Mouse (Mus musculus) cortical plate, adult 2 months (tissue): ENCODE data around the gene Gimap1. TPM values are rescaled to one million over a fixed set of nuclear protein-coding genes. Genes with fewer than 3 reads are reported as not detected.

ENCODE experiments used
- H3K27ac ChIP-seq: fragments of 200-500 bp; 2 replicates; pipeline ENCODE4 v1.5.1; 2012; ENCODE audit warnings: low read length, control low read depth, inconsistent platforms; ENCODE audit not compliant: insufficient read depth
- H3K4me1 ChIP-seq: fragments of 200-500 bp; 2 replicates; pipeline ENCODE4 v1.6.1; 2011; ENCODE audit warnings: low read length; ENCODE audit not compliant: control insufficient read depth, insufficient read depth
- H3K4me3 ChIP-seq: fragments of 200-500 bp; 2 replicates; pipeline ENCODE4 v1.5.1; 2011; ENCODE audit warnings: mild to moderate bottlenecking, low read length, control low read depth; ENCODE audit not compliant: insufficient read depth
- CTCF ChIP-seq: fragments of 200-500 bp; IDR thresholded peaks from 2 replicates; pipeline ENCODE4 v1.5.1; 2011; ENCODE audit warnings: mild to moderate bottlenecking, control low read depth, low read length; ENCODE audit not compliant: insufficient read depth; ENCODE audit errors: extremely low read depth
- POLR2A ChIP-seq: fragments of 200-500 bp; IDR thresholded peaks from 2 replicates; pipeline ENCODE4 v1.6.1; 2011; ENCODE audit warnings: mild to moderate bottlenecking, low read length, control low read depth; ENCODE audit not compliant: insufficient read depth; ENCODE audit errors: extremely low read depth
- polyA plus RNA-seq: library from polyadenylated mRNA; depleted of rRNA; stranded (reverse); fragments of >200 nt; gene quantifications from 2 replicates; pipeline ENCODE4 v1.2.3, GENCODE M21; 2012

The Gimap1 gene
- polyA plus RNA-seq, 1 experiment, result 1.5 TPM

GRCm38 (mm10) chr6:48702146-48702545, 36.7 kb upstream of the Gimap1 start:
- no peaks in the 10 kb centered on the region for H3K4me1 ChIP-seq
- TF ChIP-seq CTCF, result no peak
- TF ChIP-seq POLR2A, result no peak
- H3K4me3 ChIP-seq, result no peak overlapping the region
- no peak overlapping the region for H3K27ac ChIP-seq

DNA sequence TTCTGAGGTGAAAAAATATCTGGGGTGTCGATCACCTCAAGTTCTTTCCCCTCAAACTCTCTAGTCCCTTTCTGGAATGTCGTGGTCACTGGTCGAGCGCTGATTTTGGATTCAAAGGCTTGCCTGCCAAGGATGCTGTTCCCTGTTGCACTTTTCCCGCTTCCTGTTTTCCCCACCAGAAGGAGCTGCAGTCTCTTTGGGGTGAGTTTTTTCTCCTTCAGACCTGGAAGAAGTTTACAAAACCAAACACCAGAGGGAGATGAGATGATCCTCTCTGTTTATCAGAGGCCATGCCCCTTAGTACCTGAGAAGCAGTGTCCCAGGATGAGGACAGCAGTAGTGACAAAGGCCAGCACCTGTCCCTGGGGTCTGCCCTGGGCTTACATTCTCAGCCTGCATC, 36.3 kb upstream of the Gimap1 start:
- TF ChIP-seq POLR2A, result no peak
- TF ChIP-seq CTCF, result no peak
- Histone ChIP-seq H3K27ac (no peak overlapping the region), H3K4me1 (no peaks in the 10 kb centered on the region), H3K4me3 (no peak overlapping the region)

DNA sequence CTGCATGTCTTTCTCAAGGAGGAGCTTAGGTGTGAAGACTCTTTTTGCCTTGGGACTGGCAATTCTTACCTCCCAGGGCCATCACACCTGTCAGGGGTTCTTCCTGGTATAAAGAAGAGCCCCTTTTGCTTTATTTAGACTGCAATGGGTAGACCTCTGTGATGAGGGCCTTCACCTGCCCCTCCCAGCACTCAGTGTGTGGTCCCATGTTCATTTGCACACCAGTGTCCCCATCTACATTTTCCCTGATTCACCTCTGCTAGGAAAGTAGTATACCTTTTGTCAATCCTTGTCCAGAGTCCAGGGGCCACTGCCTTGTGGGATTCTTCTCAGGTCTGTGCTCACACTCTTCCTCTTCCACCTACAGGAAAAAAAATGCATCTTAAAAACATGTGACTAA, 34.7 kb upstream of the Gimap1 start:
- H3K4me1 ChIP-seq, result no peaks in the 10 kb centered on the region
- H3K27ac ChIP-seq, result no peak overlapping the region
- no peak overlapping the region for H3K4me3 ChIP-seq
- TF ChIP-seq POLR2A, result no peak
- TF ChIP-seq CTCF, result no peak

DNA sequence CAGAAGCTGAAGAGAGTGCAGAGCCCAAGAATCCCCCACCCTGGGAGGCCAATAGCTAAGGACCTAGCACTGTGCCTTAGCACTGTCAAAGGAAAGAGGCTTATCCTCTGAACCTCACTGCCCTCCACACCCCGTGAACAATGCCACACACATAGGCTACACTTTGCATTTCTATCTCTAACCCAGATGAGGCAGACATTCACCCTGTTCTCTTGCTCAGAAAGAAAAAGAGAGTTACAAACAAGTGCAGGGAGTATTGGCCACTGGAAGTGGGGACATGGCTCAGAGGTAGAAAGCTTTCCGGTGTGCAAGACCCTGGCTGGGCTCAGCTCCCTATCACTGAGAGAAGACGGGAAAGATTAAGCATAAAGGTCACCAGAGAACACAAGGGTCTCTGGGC, 32.7 kb upstream of the Gimap1 start:
- no peak overlapping the region for H3K27ac ChIP-seq
- H3K4me1 ChIP-seq, result no peaks in the 10 kb centered on the region
- H3K4me3 ChIP-seq, result no peak overlapping the region
- TF ChIP-seq POLR2A, result no peak
- TF ChIP-seq CTCF, result no peak

- Histone ChIP-seq H3K4me3 (no peak within 1 kb of the TSS), H3K27ac (no peak within 1 kb of the TSS), H3K4me1 (peaks cover 2% of the 10 kb centered on the region; the same call in 1 of the 2 replicates)
- TF ChIP-seq CTCF (no peak), POLR2A (no peak)
Measured at GRCm38 (mm10) chr6:48718455-48718854, 20.4 kb upstream of the Gimap1 start, which contains the start of the genes Gm28053 and Gimap7. TSS of gene Gm28053 (plus strand) at chr6:48718607. TSS of gene Gimap7 (plus strand) at chr6:48718621.

DNA sequence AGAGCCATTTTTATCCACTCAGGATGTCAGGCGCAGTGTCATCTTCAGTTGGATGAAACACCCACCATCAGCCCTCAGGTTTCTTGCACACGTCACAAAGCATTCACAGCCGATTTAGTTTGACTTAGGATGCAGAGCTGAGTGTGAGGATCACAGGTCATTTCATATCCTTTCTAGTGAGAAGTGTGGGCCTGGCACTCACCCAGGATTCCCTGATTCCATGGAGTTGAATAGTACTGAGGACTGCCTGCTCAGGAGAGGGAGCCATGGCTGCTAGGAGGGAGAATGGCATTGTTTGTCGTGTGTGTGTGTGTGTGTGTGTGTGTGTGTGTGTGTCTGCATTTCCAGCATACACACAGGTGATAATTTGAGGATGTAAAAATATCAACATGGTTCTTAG, 18.5 kb upstream of the Gimap1 start:
- Histone ChIP-seq H3K4me3 (no peak overlapping the region), H3K27ac (no peak overlapping the region), H3K4me1 (peaks cover 2% of the 10 kb centered on the region; the same call in 1 of the 2 replicates)
- TF ChIP-seq POLR2A, result no peak
- no peak for TF ChIP-seq CTCF

DNA sequence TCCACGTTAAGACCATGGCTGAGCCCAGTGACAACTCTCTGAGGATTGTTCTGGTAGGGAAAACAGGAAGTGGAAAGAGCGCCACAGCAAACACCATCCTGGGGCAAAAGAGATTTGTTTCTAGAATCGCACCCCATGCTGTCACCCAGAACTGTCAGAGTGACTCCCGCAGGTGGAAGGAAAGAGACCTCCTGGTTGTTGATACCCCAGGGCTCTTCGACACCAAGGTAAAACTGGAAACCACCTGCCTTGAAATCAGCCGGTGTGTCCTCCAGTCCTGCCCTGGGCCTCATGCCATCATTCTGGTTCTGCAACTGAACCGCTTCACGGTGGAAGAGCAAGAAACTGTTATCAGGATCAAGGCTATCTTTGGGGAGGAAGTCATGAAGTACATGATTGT, 15.4 kb upstream of the Gimap1 start:
- no peak for TF ChIP-seq CTCF
- TF ChIP-seq POLR2A, result no peak
- Histone ChIP-seq H3K4me3 (no peak overlapping the region), H3K4me1 (peaks cover 2% of the 10 kb centered on the region), H3K27ac (no peak overlapping the region)

DNA sequence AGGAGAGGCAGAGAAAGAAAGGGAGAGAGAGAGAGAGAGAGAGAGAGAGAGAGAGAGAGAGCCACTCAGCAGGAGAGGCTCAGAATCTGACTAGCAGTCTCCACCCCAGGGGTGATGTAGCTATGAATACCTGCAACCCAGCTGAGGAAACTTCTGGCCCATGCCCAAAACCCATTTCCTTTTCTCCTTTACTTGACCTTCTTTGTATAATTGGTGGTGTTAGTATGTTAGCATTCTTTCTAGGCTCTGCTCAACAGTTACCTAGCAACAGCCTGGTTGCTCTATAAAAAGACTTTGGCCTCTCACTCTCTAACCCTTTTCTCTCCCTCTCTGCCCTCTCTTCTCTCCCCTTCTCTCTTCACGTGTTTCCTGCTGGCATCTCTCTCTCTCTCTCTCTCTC, 13.4 kb upstream of the Gimap1 start:
- H3K4me1 ChIP-seq, result no peaks in the 10 kb centered on the region; the same call in 1 of the 2 replicates
- TF ChIP-seq CTCF (no peak), POLR2A (no peak)
- H3K4me3 ChIP-seq, result no peak overlapping the region
- no peak overlapping the region for H3K27ac ChIP-seq

DNA sequence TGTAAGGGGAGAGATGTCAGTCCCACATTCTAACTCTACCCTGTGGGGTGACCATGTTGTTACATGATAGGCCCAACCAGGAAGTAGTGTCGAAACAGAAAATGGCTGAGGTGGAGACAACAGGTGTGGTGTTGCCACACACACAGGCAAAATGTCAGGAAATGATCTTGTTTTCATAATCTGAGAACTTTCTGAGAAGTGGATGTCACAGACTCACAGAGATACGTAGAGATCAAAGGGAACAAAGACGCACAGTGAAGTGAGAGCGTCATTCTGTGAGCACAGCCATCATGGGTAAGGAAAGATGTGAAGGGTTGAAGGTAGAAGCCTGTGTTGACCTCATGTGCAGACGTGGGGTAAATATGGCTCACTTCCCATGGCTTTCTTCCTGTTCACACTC, 11.1 kb upstream of the Gimap1 start:
- Histone ChIP-seq H3K27ac (no peak overlapping the region), H3K4me3 (no peak overlapping the region), H3K4me1 (no peaks in the 10 kb centered on the region; the same call in 1 of the 2 replicates)
- TF ChIP-seq CTCF (no peak), POLR2A (no peak)

DNA sequence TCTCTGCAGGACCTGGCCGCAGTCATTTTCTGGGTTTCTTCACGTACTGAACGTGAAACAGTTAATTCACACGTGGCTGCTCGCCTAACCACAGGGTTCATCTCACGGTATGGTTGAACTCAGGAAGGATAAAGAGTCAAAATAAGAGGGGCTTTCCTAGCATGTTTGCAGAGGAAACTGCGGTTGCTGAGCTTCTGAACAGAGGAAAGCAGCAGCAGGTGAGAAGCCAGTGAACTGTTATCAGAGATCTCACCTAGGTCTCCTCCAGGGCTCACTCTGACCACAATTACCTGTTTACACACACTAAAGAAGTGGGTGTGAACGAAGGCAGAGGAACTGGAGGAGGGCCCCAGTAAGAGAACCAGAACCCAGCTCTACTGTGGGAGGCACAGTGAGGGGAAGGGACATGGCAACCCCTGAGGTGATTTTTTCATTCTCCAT, 6.0 kb upstream of the Gimap1 start:
- no peak for TF ChIP-seq POLR2A
- no peak for TF ChIP-seq CTCF
- no peak overlapping the region for H3K27ac ChIP-seq
- no peaks in the 10 kb centered on the region for H3K4me1 ChIP-seq
- H3K4me3 ChIP-seq, result no peak overlapping the region
